Mouse (Mus musculus) thymus, adult 2 months (tissue): ENCODE results near the gene Gimap8.

Experiments
- CTCF ChIP-seq: fragments of 200-500 bp; IDR thresholded peaks from 2 replicates; pipeline ENCODE4 v1.5.1; 2012; ENCODE audit warnings: mild to moderate bottlenecking, control low read depth, low read length, moderate library complexity, borderline replicate concordance; ENCODE audit not compliant: control insufficient read depth, poor library complexity, insufficient read depth; ENCODE audit errors: extremely low read depth
- POLR2A ChIP-seq: fragments of 200-500 bp; IDR thresholded peaks from 2 replicates; pipeline ENCODE4 v1.6.1; 2012; ENCODE audit warnings: mild to moderate bottlenecking, low read length, control low read depth, moderate library complexity; ENCODE audit not compliant: control insufficient read depth, poor library complexity, insufficient read depth; ENCODE audit errors: extremely low read depth

- TF ChIP-seq POLR2A (no peak), CTCF (no peak)
Measured at GRCm38 (mm10) chr6:48698888-48699287, 51.9 kb downstream of the Gimap8 start.
